Mouse (Mus musculus) T-helper 17 cell (primary cell): Measurements from ENCODE around the gene Gm11213.

ENCODE experiments used
- in situ Hi-C, 2 experiments: fragments of 300-600 bp; cut with MboI, MseI; formaldehyde crosslinking; loops; 1 replicate in 1 of 2; 2 replicates in 1 of 2; pipeline ENCODE4 v1.15.1; 2025; ENCODE audit warnings: high pct_unique_total_duplicates in 2 of 2

Gene Gm11213

DNA sequence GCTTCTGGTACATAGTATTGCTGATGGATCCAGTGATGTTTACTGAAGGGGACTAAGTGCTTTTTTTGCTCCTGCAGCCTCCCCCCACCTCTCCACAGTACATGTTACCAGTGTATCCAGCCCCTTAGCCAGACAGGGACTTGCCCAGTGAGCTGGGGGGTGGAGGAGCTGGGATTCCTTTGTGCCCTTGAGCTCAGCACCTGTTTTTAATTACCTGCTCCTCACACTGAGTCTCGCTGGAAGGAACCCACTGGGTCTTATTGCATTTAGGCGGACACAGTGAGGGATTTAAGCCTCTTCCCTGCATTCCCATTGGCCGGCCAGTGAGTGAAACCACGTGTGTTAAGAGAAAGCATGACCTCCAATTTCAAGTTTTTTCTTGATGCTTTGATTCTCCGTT, 22.5 kb downstream of the Gm11213 start:
- in situ Hi-C loops, result no loop called here

DNA sequence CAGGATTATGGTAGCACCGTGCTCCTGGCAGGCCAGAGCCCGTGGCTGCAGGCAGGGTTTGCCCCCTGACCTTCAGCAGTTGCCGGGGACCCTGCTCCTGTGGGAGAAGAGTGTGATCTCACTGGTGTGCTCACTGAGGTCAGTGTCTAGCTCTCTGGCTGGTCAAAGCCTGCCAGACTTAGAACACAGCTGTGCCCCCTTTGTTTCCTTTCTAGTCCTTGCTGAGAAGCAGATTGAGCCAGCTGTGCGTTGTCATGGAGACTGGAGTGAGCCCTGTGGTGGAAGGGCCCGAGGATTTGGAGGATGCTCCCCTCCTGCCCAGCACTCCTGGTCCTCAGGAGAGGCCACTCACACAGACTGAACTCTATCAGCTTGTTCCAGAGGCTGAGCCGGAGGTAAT, 25.0 kb downstream of the Gm11213 start:
- in situ Hi-C loops, result no loop called here

DNA sequence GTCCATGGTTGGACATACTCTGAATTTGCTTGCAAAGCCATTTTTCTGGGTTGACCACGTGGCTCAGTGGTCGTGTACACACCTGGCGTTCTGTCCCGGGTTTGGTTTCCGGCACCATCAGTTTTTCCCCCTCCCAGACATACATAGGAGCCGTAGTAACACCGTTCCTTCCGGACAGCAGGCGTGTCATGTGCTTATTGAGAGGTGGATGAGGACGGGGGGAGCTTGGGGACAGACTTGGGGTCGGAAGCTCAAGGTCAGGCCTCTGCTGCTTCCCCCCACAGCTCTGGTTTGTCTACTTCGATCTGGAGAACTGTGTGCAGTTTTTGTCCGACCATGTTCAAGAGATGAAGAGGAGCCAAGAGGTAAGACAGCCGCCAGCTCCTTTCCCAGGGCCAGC, 25.4 kb downstream of the Gm11213 start:
- in situ Hi-C loops, result no loop called here

DNA sequence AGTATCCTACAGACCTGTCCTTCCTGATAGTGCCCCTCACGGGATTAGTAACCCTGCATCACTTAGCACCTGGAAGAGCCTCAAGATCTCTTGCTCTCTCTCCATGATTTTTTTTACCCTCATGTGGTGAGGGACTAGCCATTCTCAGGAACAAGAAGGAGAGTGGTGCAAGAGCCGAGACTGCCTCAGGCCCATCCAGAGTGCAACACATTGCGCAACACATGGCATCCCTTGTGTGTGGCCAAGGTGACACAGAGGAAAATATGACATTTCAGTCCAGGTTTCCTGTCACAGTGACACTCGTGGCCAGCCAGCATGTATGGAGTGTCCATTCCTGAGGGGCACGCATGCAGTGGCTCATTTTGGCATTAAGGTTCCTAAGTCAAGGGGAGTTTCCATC, 32.4 kb downstream of the Gm11213 start:
- in situ Hi-C loops, result no loop called here

DNA sequence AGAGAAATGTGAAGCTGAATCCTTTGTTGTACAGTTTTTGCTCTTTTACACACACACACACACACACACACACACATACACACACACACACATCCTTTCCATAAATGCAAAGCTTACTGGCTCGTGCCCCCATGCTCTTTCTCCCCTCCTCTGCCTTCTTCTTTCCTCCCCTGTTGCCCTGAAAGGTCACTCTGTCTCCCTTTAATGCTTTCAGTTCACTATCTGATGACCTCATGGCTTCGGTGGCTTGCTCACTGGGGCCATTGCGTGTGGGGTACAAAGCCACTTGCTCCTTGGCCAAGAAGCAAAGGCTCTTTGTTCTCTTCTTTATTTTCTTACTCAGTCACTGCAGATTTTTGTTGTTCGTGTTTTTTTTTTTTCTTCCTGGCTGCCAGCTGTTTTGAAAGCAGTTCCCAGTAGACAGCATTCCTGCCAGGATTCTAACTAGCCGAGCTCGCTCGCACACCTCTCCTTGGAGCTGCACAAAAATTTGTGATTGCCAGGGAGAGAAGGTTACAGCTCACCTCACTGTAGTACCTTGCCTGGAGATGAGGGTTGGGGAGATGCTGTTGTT, 34.8 kb downstream of the Gm11213 start:
- in situ Hi-C loops, result no loop called here

DNA sequence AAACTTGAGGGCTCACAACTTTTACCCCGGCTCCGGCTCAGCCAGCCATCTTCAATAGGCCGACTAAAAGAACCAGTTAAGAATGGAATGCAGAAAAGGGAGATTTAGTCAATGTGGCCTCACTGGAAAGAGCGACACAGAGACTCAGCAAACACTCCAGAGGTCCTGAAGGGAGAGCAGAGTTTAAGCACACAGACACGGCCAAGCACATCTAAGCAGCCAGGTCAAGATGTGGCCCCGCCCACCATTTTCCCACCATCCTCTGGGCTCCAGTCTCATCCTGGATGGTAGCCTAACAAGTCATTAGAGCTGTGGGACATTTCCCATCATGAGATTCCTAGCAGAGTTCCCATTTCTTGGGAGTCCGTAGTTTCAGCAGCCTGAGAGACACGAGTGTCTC, 35.7 kb downstream of the Gm11213 start:
- in situ Hi-C loops, result no loop called here

DNA sequence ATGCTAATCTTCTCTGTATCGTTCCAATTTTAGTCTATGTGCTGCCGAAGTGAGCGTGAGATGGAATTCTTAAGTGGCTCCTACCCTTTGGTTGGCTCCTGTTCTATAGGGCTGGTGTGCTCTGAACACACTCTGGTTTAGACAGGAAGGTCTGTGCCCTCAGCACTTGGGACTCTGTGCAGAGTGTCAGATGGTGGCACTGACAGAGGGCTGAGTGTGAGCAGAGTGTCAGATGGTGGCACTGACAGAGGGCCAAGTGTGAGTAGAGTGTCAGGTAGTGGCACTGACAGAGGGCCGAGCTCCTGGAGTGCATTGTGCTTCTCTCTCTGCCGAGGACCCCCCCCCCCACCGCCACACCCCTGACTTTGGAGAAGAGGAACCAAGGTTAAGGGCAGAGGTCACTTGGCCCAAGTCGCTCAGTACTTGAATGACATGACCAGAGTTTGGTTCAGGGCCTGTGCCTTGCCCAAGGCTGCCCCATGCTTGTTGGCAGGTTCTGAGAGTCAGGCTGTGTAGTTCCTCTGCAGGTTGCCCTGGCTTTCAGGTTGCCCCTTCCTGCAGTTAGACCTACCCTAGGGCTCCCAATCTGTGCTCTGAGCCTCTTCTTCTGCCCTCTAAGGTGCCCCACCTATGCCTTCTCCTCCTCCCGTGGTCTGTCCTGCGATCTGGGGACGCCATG, 37.2 kb downstream of the Gm11213 start:
- in situ Hi-C loops, result no loop called here

DNA sequence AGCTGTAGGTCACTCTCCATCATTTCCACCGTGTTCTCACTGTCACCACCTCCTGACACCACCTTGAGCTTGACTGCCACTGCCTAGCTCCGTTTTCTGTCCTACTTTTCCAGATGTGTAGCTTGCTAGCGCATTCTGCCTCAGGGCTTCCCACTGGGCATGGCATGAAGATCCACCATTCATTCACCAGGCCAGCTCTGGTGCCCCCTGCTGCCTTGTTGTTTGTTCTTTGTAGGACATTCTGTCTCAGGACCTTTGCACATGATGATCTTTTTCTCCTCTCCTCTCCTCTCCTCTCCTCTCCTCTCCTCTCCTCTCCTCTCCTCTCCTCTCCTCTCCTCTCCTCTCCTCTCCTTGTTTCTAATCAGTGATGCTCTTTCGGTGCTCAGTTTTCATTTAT, 42.3 kb downstream of the Gm11213 start:
- in situ Hi-C loops, result loop anchor here (5.0 kb wide), 2 partner anchors 60 to 150 kb away; no protein-coding TSS in a partner anchor

DNA sequence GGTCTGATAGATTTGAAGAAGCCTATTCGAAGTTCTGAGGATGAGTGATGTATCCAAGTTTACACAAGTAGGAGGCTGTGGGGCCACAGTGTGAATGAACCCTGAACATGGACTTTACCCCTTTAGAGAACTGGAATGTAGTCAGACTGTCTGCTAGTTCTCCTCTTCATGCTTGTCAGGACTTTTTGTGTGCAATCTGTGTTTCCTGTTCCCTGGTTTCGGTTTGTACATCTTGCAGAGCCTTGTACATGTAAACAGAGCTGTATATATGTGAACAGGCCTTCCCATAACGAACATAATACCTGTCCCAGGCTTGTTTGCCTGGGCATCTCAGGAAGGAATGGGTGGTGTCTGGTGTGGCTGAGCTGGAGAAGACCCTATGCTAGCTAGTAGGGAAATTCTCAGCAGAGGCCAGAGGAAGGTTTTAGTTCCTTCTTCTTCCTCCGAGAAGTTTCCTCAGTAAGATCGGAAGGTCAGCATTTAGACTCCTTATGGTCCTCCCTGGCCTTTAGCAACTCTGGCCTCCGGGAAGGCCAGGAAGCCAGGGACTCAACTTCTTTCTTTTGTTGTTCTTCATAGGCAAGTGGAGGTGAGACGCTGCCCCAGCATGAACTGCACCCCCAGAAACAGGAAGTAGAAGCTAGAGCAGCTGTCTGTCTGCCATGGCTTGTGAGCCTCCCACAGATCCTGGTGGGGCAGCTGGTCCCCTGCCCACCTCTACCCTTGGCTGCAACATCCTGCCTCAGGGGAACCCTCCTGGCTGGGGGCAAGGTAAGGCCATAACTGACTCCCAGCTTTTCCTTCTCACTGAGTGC, 43.0 kb downstream of the Gm11213 start:
- in situ Hi-C loops, result loop anchor here (5.0 kb wide), 2 partner anchors 60 to 150 kb away; no protein-coding TSS in a partner anchor

DNA sequence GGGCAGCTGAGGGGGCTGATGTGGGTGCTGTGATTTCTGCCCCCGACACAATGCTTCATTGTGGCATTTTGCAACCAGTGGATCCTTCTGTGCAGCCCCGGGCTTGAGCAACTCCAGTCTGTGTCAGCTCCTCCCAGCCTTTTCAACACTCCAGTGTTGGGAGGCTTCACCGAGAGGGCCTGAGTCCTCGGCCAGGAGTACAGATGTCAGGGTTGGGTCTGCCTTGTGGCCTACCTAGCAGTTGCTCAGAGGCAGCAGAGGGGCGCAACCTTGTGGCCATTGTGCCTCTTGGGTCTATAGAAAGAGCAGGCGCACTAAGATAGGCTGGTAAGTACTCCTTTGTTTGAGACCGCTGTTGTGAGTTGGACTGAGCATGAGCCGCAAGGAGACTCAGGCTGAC, 45.0 kb downstream of the Gm11213 start:
- in situ Hi-C loops, result loop anchor here (5.0 kb wide), 2 partner anchors 58 to 148 kb away; no protein-coding TSS in a partner anchor

DNA sequence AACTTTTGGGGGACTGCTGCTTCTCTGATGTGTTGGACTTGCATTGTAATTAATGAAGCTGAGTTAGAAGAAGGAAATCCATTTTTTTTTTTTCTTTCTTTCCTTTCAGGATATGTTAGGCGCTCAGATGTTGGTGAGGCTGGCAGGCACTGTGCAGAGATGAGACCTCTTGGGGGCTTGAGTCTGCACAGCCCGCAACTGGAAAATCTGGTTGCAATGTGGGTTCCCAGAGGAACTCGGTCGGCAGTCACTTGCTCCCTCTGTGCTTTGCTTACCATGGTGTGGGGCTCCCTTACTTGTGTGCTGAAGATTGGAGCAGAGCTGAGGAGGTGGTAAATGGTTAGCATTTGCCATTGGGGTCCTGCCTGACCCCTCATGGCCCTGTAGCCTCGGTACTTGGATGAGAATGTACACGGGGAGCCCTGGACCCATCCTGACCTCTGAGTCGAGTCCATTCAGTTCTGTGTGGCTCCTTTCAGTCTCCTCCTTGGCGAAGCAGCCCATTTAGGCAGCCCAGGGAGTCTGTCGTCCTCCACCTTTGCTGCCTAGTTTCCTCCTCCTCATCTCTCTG, 45.8 kb downstream of the Gm11213 start:
- in situ Hi-C loops, result loop anchor here in 1 of 2 experiments (5.0 kb wide), 1 partner anchor 822 kb away; no protein-coding TSS in a partner anchor

DNA sequence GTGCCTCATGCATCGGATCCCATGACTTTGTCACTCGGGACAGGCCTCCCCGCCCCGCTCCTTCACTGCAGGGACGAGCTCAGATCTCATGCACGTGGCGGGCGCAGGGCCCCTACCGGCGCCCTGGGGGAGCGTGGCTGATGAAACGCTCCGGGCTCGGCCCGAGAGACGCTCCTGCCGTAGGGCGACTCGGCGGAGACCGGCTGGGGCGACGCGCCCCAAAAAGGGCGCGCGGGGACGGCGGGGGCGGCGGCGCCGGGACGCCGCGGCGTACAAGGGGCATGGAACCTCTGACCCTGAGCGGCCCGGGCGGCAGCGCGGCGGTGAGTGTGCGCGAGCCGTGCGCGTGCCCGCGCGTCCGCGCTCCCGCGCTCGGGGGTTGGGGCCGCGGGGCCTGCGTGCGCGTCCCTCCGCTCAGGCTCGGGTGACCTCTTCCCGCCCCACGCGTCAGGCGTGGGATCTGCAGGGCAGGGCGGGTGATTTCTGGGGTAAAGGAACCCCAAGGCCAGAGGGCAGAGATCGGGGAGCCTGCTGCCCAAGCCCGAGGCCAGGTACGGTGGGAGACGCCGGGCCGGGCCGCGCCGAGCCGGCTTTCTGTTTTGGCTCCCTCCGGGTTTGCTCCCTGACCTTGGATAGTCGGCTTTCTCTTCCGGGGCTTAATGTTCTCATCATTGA, 46.5 kb downstream of the Gm11213 start, which contains the start of gene Tmem268:
Tmem268 (plus strand) TSS at position 375 of the 675 bp plus-strand sequence.
- in situ Hi-C loops, result loop anchor here in 1 of 2 experiments (5.0 kb wide), 1 partner anchor 821 kb away; no protein-coding TSS in a partner anchor

DNA sequence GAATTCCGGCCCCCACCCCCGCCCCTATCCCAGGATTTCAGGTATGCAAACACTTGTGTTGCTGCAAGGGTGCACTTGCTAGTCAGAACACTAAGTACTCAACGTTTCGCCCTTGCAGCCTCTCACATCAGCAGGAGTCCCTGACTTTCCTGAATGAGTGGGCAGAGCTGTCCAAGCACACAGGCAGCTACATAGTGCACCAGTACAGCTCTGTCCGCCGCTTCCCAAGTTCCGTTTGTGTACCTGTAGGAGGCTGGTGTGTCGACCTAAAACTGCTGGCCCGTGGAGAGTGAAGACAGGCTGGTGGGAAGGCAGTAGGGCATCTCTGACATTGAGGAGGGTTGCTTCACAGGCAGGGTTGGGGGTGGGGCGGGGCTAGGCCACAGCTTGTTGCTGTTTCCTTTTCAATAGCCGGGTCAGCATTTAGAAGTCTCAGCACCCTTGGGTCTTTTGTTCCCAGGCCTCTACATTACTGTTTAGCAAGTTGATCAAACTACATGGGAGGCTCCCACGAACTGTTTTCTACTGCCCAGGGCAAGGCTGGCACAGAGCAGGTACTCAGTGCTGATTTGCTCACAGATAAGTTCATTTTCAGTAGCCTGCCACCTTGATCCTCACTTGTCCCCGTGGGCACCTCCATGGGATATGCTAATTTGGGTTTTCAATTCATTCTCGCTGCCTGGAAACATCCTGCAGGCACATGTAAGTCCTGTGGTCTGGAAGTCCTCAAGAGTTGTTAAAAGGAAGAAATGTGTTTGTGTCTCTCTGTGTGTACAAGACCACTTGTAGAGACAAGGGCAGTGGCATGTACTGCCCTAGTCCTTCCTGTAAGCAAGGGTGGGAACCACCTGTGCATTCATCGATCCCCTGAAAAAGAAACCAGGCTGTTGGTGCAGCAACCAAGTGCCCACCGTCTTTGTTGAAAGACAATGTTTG, 47.7 kb downstream of the Gm11213 start:
- in situ Hi-C loops, result loop anchor here in 1 of 2 experiments (5.0 kb wide), 1 partner anchor 820 kb away; no protein-coding TSS in a partner anchor

DNA sequence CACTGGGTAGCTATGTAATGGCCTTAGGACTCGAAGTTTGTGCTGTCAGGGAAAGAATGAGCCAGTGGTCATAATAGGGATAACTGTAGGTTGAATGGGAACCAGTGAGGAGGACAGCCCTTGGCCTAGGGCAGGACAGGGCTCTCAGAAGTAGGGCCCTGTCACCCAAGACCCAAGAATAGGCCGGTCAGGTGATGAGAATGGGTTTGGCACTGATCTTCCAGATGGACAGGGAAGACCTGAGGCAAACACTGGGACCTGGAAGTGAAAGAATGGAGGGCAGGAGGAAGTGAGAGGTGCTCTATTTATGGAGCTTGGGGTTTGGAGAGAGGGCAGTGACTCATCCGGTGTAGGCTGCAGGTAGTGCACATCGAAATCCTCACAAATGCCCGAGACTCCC, 48.4 kb downstream of the Gm11213 start:
- in situ Hi-C loops, result loop anchor here in 1 of 2 experiments (5.0 kb wide), 1 partner anchor 819 kb away; no protein-coding TSS in a partner anchor

DNA sequence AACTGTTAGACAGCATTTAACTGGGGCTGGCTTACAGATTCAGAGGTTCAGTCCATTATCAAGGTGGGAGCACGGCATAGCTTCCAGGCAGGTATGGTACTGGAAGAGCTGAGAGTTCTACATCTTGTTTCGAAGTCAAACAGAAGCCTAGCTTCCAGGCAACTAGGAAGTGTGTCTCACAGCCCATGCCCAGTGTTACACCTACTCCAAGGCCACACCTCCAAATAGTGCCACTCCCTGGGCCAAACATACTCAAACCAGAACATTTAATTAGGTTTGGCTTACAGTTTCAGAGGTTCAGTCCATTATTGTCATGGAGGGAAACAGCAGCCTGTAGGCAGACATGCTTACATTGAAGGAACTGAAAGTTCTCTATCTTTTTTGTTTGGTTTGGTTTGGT, 50.0 kb downstream of the Gm11213 start:
- in situ Hi-C loops, result loop anchor here in 1 of 2 experiments (5.0 kb wide), 1 partner anchor 818 kb away; no protein-coding TSS in a partner anchor

DNA sequence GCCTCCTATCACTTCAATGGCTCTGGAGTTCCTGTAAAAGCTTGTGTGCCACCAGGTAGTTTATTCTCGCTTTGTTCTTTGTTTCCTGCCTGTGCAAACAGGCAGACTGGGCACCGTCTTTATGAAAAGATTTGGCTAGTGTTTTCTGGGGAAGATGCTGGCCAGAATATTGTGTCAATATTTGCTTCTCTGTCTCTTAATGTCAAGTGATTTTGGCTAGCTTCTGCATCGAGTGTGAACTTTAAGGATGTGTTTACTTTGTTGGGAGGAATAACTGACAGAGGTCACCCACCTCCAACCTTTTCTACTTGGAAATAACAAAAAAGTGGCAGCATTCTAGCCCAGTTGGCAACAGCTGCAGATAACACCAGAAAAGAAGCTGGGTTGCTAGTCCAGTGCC, 50.4 kb downstream of the Gm11213 start:
- in situ Hi-C loops, result loop anchor here in 1 of 2 experiments (5.0 kb wide), 1 partner anchor 817 kb away; no protein-coding TSS in a partner anchor

DNA sequence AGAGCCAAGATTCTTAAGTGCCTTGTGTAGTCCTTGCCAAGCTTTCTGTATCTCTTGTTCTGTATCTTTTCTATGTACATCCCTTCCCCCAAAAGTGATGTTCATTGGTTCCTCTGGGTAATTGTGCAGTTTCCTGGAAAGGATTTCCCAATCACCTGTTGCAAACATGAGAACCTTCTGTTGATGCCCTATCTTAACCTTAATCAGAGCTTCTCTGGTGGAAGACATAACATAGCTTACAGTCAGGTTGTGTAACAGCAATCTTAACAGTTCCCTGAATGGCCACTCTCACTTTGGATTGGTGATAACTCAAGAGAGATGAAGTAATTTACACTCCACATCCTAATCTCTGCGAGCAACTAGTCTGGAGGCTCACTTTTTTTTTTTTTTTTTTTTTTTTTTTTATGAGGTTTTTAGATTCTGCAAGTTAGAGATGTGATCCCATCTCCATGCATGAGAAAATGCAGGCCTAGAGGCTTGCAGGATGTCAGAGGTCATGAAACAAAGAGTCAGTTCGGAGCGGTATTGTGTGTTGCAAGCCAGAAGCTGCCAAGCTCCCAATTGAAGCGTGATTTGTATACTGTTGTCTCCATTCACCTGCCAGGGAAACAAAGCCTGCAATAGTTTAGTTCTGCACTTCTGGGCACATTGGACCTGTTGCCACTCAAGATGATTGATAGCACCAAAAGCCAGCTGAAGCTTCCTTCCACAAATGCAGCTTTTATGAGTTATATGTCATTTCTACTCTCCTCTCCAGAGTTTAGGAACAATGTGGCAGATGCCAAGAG, 51.1 kb downstream of the Gm11213 start:
- in situ Hi-C loops, result no loop called here

DNA sequence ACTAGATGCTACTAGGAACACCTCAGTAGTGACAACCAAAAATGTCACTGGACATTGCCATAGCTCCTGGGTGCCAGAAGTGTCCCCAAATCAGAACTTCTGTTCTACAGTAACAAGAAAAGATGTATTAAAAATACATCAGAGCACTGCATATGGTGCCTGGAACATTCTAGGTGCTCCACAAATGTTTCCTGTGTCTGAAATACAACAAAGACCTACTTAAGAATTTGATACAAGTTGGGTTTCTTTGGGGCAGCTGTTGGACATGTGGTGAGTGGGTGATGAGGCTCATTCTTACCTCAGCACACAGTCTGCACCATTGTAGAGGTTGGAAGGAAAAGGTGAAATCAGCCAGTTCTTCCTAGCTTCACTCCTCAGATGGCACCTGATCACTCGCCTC, 52.2 kb downstream of the Gm11213 start:
- in situ Hi-C loops, result no loop called here

DNA sequence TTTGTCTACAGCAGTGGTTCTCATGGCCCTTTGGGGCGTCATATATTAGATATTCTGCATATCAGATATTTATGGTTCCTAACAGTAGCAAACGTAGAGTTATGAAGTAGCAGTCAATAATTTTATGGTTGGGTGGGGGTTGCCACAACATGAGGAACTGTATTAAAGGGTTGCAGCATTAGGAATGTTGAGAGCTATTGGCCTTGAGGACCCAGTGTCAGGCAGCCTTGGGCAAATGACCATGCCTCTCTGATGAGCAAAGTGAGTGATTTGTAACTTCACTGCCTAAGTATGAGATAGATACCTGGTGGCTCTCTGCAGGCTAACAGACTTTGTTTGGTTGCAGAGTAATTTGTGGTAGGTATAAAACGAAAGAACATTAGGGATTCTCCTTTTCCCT, 54.2 kb downstream of the Gm11213 start:
- in situ Hi-C loops, result no loop called here
